Mouse (Mus musculus) liver, adult 2 months (tissue): ENCODE data around the gene BC049352. TPM values are rescaled to one million over a fixed set of nuclear protein-coding genes. Genes with fewer than 3 reads are reported as not detected.

Experiments used
- DNase-seq: peaks from one replicate; pipeline ENCODE4 v3.0.0-alpha.2; 2011; ENCODE audit warnings: low read depth, low spot score; ENCODE audit errors: extremely low read depth
- H3K27ac ChIP-seq: fragments of 200-500 bp; replicated peaks from 2 replicates; pipeline ENCODE4 v1.5.1; 2012; ENCODE audit warnings: low read depth, mild to moderate bottlenecking, control low read depth, inconsistent platforms, low read length; ENCODE audit not compliant: insufficient read depth
- H3K27me3 ChIP-seq: fragments of 200-500 bp; 2 replicates; pipeline ENCODE4 v1.6.1; 2012; ENCODE audit warnings: mild to moderate bottlenecking, moderate library complexity, low read length, inconsistent platforms; ENCODE audit not compliant: control insufficient read depth, insufficient read depth
- H3K36me3 ChIP-seq: fragments of 200-500 bp; 2 replicates; pipeline ENCODE4 v1.6.1; 2012; ENCODE audit warnings: low read length, inconsistent platforms; ENCODE audit not compliant: control insufficient read depth, insufficient read depth
- H3K4me1 ChIP-seq: fragments of 200-500 bp; 2 replicates; pipeline ENCODE4 v1.6.1; 2011; ENCODE audit warnings: low read length; ENCODE audit not compliant: control insufficient read depth, insufficient read depth
- H3K4me3 ChIP-seq: fragments of 200-500 bp; 2 replicates; pipeline ENCODE4 v1.5.1; 2011; ENCODE audit warnings: low read depth, mild to moderate bottlenecking, control low read depth, low read length, moderate library complexity; ENCODE audit not compliant: insufficient read depth
- H3K79me2 ChIP-seq: fragments of 200-500 bp; 2 replicates; pipeline ENCODE4 v1.6.1; 2012; ENCODE audit warnings: inconsistent platforms, mild to moderate bottlenecking, low read length, moderate library complexity; ENCODE audit not compliant: control insufficient read depth, insufficient read depth
- H3K9ac ChIP-seq: fragments of 200-500 bp; 2 replicates; pipeline ENCODE4 v1.6.1; 2012; ENCODE audit warnings: low read depth, mild to moderate bottlenecking, control low read depth, inconsistent platforms, low read length
- CTCF ChIP-seq: fragments of 200-500 bp; IDR thresholded peaks from 2 replicates; pipeline ENCODE4 v1.5.1; 2011; ENCODE audit warnings: low read depth, low read length, control low read depth
- POLR2A ChIP-seq: fragments of 200-500 bp; IDR thresholded peaks from 2 replicates; pipeline ENCODE4 v1.6.1; 2011; ENCODE audit warnings: low read length, control low read depth; ENCODE audit not compliant: insufficient read depth; ENCODE audit errors: extremely low read depth
- WGBS: fragments of 180-500 bp; shearing (Covaris S2); methylation state at CpG from one replicate; pipeline ENCODE4 v1.1.7; 2018; 5-methylcytosine and 5-hydroxymethylcytosine counted together
- polyA plus RNA-seq: library from polyadenylated mRNA; depleted of rRNA; stranded (reverse); fragments of >200 nt; gene quantifications from 2 replicates; pipeline ENCODE4 v1.2.3, GENCODE M21; 2012
- total RNA-seq: library from RNA; depleted of rRNA; stranded (reverse); fragments of >200 nt; gene quantifications from 2 replicates; pipeline ENCODE4 v1.2.3, GENCODE M21; 2014

BC049352 gene
- total and polyA plus RNA-seq, 2 experiments = 0.17 to 0.55 TPM

DNA sequence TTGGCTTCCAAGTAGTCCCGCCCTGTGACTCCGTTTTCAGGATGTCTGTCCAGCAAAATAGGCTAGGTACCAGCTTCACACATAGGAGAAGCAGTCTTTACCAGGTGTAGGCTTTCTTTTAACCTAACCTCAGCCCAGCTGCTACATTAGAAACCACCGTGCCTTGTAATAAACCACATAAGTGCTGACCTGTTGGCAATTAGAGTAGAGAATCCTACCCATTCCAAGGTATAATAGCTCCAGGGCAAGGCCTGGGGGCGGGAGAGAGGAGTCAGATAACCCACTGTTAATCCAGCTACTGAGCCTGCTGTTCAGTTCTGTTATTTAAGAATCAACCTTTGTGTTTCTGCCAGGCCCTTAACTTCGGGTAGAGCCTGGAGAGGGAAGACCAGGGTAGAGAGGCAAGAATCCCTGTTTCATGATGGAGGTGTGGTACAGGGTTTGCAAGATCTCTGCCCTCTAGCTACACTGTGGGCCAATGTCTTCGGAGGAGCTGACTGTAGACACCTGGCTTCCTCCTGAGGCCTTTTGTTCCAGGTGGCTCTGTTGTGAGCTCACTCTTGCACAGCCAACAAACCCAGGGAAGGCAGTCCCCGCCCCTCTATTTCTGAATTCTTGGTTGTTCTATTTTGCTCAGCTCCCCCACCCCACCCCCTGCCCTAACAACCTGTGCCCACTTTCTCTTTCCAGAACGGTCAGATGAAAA is 14.5 kb downstream of the BC049352 start:
- H3K4me1 ChIP-seq = peaks cover 10% of the 10 kb centered on the region
- H3K4me3 ChIP-seq = no peak overlapping the region
- no peaks in the 10 kb centered on the region for H3K79me2 ChIP-seq
- no peak overlapping the region for H3K27ac ChIP-seq
- TF ChIP-seq CTCF = no peak
- TF ChIP-seq POLR2A = no peak
- no peak overlapping the region for H3K9ac ChIP-seq
- DNase-seq = no peak
- no peaks in the 10 kb centered on the region for H3K36me3 ChIP-seq
- WGBS = 91% methylated on average over 8 of the region's 8 CpGs
- no peaks in the 10 kb centered on the region for H3K27me3 ChIP-seq

DNA sequence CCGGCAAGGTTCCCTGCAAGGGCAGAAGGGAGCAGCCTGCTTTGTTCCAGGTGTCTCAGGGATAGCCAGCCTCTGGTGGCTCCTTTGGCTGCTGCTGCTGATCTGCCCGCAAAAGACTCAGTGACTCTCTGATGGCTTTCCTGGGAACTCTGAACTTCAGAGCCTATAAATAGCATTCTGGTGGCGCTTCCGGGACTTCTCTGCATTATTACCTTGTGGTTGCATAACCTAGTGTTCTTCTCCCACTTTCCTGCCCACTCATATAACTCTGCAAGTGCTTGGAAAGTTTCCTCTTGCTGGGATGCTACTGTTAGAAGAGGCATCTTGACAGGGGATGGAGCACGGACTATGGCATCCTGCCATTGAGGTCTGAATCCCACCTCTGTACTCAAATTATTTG is 15.7 kb downstream of the BC049352 start:
- Histone ChIP-seq H3K27me3 (no peaks in the 10 kb centered on the region), H3K36me3 (no peaks in the 10 kb centered on the region), H3K4me3 (no peak overlapping the region), H3K4me1 (peaks cover 18% of the 10 kb centered on the region), H3K79me2 (no peaks in the 10 kb centered on the region), H3K9ac (no peak overlapping the region), H3K27ac (no peak overlapping the region)
- 83% methylated on average over 5 of the region's 5 CpGs for WGBS
- TF ChIP-seq CTCF (no peak), POLR2A (no peak)
- no peak for DNase-seq

DNA sequence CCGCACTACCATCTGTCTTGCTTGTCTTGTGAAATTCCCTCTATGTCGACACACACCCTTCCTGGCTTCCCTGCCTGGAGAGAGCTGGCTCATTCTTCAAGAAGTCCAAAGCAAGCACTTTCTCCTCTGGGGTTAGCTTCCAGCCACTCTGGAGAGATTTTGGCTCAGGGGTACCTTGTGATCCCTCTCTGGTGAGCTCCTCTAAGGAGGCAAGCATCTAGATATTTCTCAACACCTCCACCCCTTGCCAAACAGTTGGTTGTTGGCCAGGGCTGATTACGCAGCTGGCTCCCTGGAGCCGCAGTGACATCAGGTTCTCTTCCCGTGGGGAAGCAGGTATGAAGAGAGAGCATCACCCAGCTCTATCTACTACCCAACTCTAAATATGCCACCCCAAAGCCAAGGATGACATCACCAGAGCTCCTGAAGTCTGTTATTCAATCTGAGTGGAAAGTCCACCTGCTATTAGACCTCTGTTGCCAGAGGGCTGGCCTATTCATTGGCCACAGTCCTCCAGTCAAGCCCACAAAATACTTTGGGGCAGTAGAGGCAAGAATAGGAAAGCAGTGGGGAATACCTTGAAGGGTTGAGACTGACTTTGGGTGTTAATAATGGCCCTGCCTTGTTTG is 19.6 kb downstream of the BC049352 start:
- Histone ChIP-seq H3K27ac (peak overlapping the region; percentile 86), H3K4me1 (peaks cover 16% of the 10 kb centered on the region; the same call in 1 of the 2 replicates), H3K79me2 (no peaks in the 10 kb centered on the region), H3K36me3 (no peaks in the 10 kb centered on the region), H3K4me3 (no peak overlapping the region), H3K9ac (no peak overlapping the region), H3K27me3 (no peaks in the 10 kb centered on the region)
- 23% methylated on average over 5 of the region's 5 CpGs for WGBS
- peak; percentile 88 for DNase-seq
- TF ChIP-seq POLR2A (no peak), CTCF (no peak)

DNA sequence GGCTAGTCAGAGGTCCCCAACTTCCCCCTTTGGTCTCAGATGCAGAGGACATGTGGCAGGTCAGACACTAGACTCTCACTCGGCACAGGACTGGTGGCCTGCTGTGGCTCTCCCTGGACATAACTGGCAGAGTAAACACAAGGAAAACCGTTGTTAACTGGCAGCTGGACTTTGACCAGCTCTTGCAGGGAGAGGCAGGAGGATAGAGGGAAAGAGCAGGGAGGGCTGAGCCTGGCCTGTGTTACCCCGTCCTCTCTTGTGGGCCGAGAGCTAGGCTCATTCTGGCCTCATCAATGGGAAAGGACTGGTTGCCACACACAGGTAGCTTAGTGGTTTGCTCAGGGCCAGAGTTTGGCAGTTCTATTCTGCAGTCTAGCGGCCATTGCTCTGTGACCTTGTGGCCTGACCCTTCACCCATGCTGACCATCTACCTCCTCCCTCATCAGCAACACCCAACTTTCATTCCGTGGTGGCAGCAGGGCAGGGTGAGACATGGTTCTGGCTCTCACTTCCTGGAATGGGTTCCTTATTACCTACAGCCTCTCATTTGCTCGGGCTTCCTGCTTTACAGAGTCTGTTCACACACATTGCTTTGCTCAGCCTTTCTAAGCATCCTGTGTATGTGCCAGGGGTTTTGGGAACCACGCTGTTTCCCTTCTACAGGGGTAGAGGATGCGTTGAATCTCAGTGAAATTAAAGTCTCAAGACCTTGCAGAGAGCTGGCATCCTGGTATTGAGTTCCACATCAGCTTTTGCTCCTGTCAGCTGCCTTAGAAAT is 20.4 kb downstream of the BC049352 start:
- DNase-seq = peak; percentile 95
- Histone ChIP-seq H3K36me3 (no peaks in the 10 kb centered on the region), H3K9ac (0 out of 2 replicates have a peak overlapping the region, but pooled peaks have one; percentile 4), H3K79me2 (no peaks in the 10 kb centered on the region), H3K27me3 (no peaks in the 10 kb centered on the region), H3K27ac (peak overlapping the region; percentile 86), H3K4me1 (peaks cover 16% of the 10 kb centered on the region; the same call in 1 of the 2 replicates), H3K4me3 (no peak overlapping the region)
- TF ChIP-seq POLR2A (no peak), CTCF (no peak)
- 38% methylated on average over 9 of the region's 9 CpGs for WGBS

DNA sequence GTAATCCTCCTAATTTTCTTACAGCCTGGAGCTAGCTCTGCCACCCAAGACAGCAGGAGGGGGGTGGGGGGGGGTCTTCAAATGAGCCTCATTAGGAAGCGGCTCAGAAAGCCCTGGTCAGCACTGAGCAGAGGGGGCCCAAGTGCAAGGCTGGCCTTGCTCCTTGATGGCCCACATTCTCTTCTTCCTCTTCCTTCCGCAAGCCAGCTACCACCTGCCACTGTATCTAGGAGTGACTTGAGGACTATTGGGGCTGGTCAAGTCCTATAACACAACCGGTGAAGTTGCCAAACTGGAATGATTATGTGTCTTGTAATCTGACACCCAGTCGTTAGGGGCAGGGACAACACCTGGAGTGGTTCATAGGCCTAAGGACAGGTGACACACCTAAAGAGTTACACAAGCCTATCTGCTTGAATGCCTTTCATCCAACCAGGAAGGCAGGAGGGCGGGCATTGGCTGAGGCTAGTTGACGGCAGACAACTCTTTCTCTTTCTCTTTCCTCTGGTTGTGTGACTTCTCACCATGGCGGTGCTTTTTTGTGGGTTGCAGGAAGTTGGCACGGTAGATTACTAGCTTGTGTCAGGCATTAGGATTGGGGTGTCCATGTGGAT is 22.1 kb downstream of the BC049352 start, which contains the start of gene Tmprss4:
Gene Tmprss4 (minus strand): TSS at position 296 of the 614 bp plus-strand sequence.
- Histone ChIP-seq H3K36me3 (no peaks in the 10 kb centered on the region), H3K9ac (no peak within 1 kb of the TSS), H3K79me2 (no peaks in the 10 kb centered on the region), H3K27ac (peak within 1 kb of the TSS; percentile 86; the same call in 1 of the 2 replicates), H3K27me3 (no peaks in the 10 kb centered on the region), H3K4me1 (peaks cover 16% of the 10 kb centered on the region; the same call in 1 of the 2 replicates), H3K4me3 (no peak within 1 kb of the TSS)
- DNase-seq = no peak
- WGBS = 79% methylated on average over 8 of the region's 8 CpGs
- TF ChIP-seq CTCF (no peak), POLR2A (no peak)
